Mouse (Mus musculus) neural tube, embryonic 13.5 days (tissue): ENCODE data around the gene Kcnb1. TPM values are rescaled to one million over a fixed set of nuclear protein-coding genes. Genes with fewer than 3 reads are reported as not detected.
A peak's percentile ranks its signal among the peaks of the same experiment; 100 is the strongest.

Experiments
- ATAC-seq: fragments of 200-750 bp; cut with Nextera tagmentation; 2 replicates; pipeline ENCODE4 v1.8.0; 2017; ENCODE audit warnings: low read depth, mild to moderate bottlenecking, moderate TSS enrichment, moderate library complexity
- H3K27ac ChIP-seq: fragments of 300-500 bp; sonication (generic); replicated peaks from 2 replicates; pipeline ENCODE4 v1.5.1; 2015; ENCODE audit warnings: moderate library complexity, mild to moderate bottlenecking, inconsistent platforms
- H3K27me3 ChIP-seq: fragments of 300-500 bp; sonication (generic); 2 replicates; pipeline ENCODE4 v1.6.1; 2015; ENCODE audit warnings: mild to moderate bottlenecking, inconsistent platforms
- H3K36me3 ChIP-seq: fragments of 300-500 bp; sonication (generic); 2 replicates; pipeline ENCODE4 v1.6.1; 2015; ENCODE audit warnings: mild to moderate bottlenecking, inconsistent platforms
- H3K4me1 ChIP-seq: fragments of 300-500 bp; sonication (generic); replicated peaks from 2 replicates; pipeline ENCODE4 v1.6.1; 2015; ENCODE audit warnings: inconsistent platforms
- H3K4me2 ChIP-seq: fragments of 300-500 bp; sonication (generic); 2 replicates; pipeline ENCODE4 v1.6.1; 2015; ENCODE audit warnings: inconsistent platforms, mild to moderate bottlenecking, moderate library complexity
- H3K4me3 ChIP-seq: fragments of 300-500 bp; sonication (generic); 2 replicates; pipeline ENCODE4 v1.5.1; 2015; ENCODE audit warnings: mild to moderate bottlenecking, inconsistent platforms
- H3K9ac ChIP-seq: fragments of 300-500 bp; sonication (generic); 2 replicates; pipeline ENCODE4 v1.6.1; 2015; ENCODE audit warnings: moderate library complexity, mild to moderate bottlenecking, inconsistent platforms
- H3K9me3 ChIP-seq: fragments of 300-500 bp; sonication (generic); 2 replicates; pipeline ENCODE4 v1.6.1; 2016; ENCODE audit warnings: inconsistent platforms
- WGBS: fragments of 180-500 bp; shearing (Covaris S2); methylation state at CpG from one replicate; pipeline ENCODE4 v1.1.7; 2015; 5-methylcytosine and 5-hydroxymethylcytosine counted together
- polyA plus RNA-seq: library from polyadenylated mRNA; unstranded; fragments of >200 nt; fragmentation: Nextera tagmentation; extraction: Ambion mirVana; gene quantifications from 2 replicates; pipeline ENCODE4 v1.2.1, GENCODE M21; 2015

Kcnb1 gene
- polyA plus RNA-seq, 1 experiment from 2014 or later = 3.1 TPM

GRCm38 (mm10) chr2:167136909-167137308, 53.0 kb downstream of the Kcnb1 start:
- Histone ChIP-seq H3K4me3 (no peak overlapping the region), H3K4me2 (peak overlapping the region; percentile 21; the same call in 1 of the 2 replicates), H3K4me1 (peaks cover 24% of the 10 kb centered on the region), H3K36me3 (no peaks in the 10 kb centered on the region), H3K27ac (peak overlapping the region; percentile 70), H3K9me3 (no peaks in the 10 kb centered on the region), H3K9ac (peak overlapping the region; percentile 22; the same call in 1 of the 2 replicates), H3K27me3 (no peaks in the 10 kb centered on the region)
- ATAC-seq = peak; percentile 64
- WGBS = 26% methylated on average over 14 of the region's 14 CpGs

DNA sequence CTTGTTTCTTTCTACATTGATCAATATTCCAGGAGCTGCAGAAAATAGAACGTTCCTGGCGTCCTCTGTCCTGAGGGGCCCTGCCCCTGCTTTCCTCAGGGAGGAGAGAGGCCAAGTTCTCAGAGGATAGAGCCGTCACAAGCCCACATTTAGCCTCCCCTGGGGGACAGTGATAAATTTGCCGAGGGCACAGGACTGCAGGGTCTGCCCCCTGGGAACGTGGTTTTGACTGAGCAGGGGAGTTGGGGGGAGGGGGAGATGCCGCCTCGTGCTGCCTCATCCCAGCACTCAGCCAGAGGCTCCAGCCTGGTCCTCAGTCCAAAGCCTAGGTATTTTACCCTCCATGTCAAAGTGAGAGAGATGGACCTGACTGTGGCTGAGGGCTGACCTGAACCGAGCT, 57.9 kb downstream of the Kcnb1 start:
- H3K27me3 ChIP-seq = no peaks in the 10 kb centered on the region
- no peak overlapping the region for H3K4me2 ChIP-seq
- H3K4me3 ChIP-seq = no peak overlapping the region
- no peak overlapping the region; the same call in 1 of the 2 replicates for H3K27ac ChIP-seq
- WGBS = 33% methylated on average over 8 of the region's 8 CpGs
- ATAC-seq = no peak
- H3K9me3 ChIP-seq = no peaks in the 10 kb centered on the region
- H3K36me3 ChIP-seq = no peaks in the 10 kb centered on the region
- H3K9ac ChIP-seq = no peak overlapping the region
- peaks cover 47% of the 10 kb centered on the region for H3K4me1 ChIP-seq

- Histone ChIP-seq H3K4me1 (peaks cover 43% of the 10 kb centered on the region), H3K9ac (peak overlapping the region; percentile 59), H3K4me2 (peak overlapping the region; percentile 37), H3K27ac (peak overlapping the region; percentile 64), H3K4me3 (no peak overlapping the region), H3K27me3 (no peaks in the 10 kb centered on the region), H3K9me3 (no peaks in the 10 kb centered on the region), H3K36me3 (no peaks in the 10 kb centered on the region)
- peak; percentile 38; the same call in 1 of the 2 replicates for ATAC-seq
- WGBS = 37% methylated on average over 9 of the region's 9 CpGs
Observed at GRCm38 (mm10) chr2:167130050-167130770, 59.7 kb downstream of the Kcnb1 start.

GRCm38 (mm10) chr2:167129608-167129955, 60.4 kb downstream of the Kcnb1 start:
- H3K9me3 ChIP-seq = no peaks in the 10 kb centered on the region

DNA sequence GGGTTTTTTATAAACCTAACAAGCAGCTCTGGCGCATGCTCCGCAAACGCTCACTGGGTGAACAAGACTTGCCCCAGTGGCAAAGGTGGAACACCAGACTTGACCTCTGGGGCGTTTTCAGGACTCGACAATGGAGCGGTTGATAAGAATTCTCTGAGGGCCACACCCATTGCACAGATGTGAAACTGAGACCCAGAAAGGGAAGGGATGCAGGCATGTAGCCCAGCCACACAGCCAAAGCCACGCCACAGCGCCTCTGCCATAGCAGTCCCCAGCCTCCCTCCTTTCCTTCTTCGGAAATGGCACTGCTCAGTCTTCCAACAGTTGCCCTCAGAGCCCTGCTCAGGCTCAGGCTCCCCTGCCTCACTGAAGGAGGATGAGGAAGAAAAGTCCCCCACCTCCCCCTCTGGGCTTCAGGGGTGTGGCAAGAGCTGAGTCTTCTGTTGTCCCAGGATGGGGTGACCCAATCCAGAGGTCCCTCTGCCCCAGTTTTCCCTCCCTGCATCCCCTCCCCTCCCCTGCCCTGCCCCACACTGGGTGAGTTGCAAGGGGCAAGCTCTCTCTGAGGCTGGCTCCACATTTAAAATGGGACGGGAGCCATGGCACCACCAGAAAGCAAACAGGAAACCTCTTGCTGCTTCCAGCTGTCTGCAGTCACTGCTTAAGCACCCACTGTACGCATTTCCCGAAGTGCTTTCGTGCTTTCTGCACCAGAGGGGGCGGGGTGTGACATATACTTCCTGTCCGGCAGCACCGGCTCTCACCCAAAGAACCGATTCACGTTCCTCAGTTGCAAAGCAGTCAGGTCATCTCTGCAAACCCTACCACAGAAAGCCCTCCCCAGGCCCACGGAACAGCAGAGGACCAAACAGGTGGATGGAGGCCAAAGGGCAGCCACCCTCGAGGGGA, 61.0 kb downstream of the Kcnb1 start:
- no peak for ATAC-seq
- Histone ChIP-seq H3K27ac (peak overlapping the region; percentile 64), H3K36me3 (no peaks in the 10 kb centered on the region), H3K9ac (peak overlapping the region; percentile 59), H3K4me1 (peaks cover 54% of the 10 kb centered on the region), H3K4me2 (peak overlapping the region; percentile 37), H3K9me3 (no peaks in the 10 kb centered on the region), H3K27me3 (no peaks in the 10 kb centered on the region), H3K4me3 (no peak overlapping the region)
- 43% methylated on average over 20 of the region's 20 CpGs for whole genome bisulfite sequencing

More at GRCm38 (mm10) chr2:167129608-167129955, 60.4 kb downstream of the Kcnb1 start:
- H3K36me3 ChIP-seq = no peaks in the 10 kb centered on the region
- peak overlapping the region; percentile 59 for H3K9ac ChIP-seq
- H3K4me3 ChIP-seq = no peak overlapping the region
- H3K4me2 ChIP-seq = peak overlapping the region; percentile 37
- H3K4me1 ChIP-seq = peaks cover 47% of the 10 kb centered on the region
- peak; percentile 65; the same call in 1 of the 2 replicates for ATAC-seq
- H3K27ac ChIP-seq = peak overlapping the region; percentile 64
- WGBS = 12% methylated on average over 9 of the region's 9 CpGs
- no peaks in the 10 kb centered on the region for H3K27me3 ChIP-seq

GRCm38 (mm10) chr2:167127404-167127803, 62.6 kb downstream of the Kcnb1 start:
- peaks cover 68% of the 10 kb centered on the region for H3K4me1 ChIP-seq
- no peaks in the 10 kb centered on the region for H3K36me3 ChIP-seq
- H3K9ac ChIP-seq = no peak overlapping the region
- H3K4me2 ChIP-seq = no peak overlapping the region
- H3K27me3 ChIP-seq = no peaks in the 10 kb centered on the region
- H3K4me3 ChIP-seq = no peak overlapping the region
- H3K27ac ChIP-seq = no peak overlapping the region
- no peaks in the 10 kb centered on the region for H3K9me3 ChIP-seq
- WGBS = 84% methylated on average over 5 of the region's 5 CpGs
- ATAC-seq = no peak

GRCm38 (mm10) chr2:167125781-167126180, 64.2 kb downstream of the Kcnb1 start:
- no peak overlapping the region for H3K9ac ChIP-seq
- H3K36me3 ChIP-seq = no peaks in the 10 kb centered on the region
- H3K27me3 ChIP-seq = no peaks in the 10 kb centered on the region
- no peak overlapping the region for H3K4me3 ChIP-seq
- H3K27ac ChIP-seq = no peak overlapping the region
- peaks cover 75% of the 10 kb centered on the region for H3K4me1 ChIP-seq
- WGBS = 54% methylated on average over 4 of the region's 4 CpGs
- H3K4me2 ChIP-seq = no peak overlapping the region
- ATAC-seq = no peak
- no peaks in the 10 kb centered on the region for H3K9me3 ChIP-seq

DNA sequence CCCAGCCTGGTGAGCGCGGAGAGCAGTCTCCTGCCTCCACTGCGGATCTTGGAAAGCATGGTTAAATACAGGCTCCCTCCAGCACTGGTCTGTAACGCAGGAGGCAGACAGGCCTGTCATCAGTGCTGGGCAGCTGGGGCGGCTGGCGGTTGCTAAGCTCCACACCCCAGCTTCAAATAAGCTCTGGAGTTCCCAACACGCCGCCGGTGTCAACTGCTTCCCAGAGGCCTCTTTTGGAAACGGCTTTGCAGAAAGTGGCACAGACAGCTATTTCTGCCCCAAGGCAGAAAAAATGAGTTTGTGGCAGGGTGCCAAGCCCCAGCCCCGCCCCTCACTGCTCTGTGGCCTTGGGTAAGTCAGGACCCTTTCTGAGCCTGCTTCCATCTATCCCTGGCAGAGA, 66.0 kb downstream of the Kcnb1 start:
- H3K9ac ChIP-seq = peak overlapping the region; percentile 44; the same call in 1 of the 2 replicates
- peak; percentile 78 for ATAC-seq
- peak overlapping the region; percentile 71 for H3K27ac ChIP-seq
- H3K36me3 ChIP-seq = no peaks in the 10 kb centered on the region
- no peaks in the 10 kb centered on the region for H3K9me3 ChIP-seq
- 34% methylated on average over 11 of the region's 11 CpGs for WGBS
- no peaks in the 10 kb centered on the region for H3K27me3 ChIP-seq
- no peak overlapping the region for H3K4me3 ChIP-seq
- H3K4me1 ChIP-seq = peaks cover 62% of the 10 kb centered on the region
- no peak overlapping the region for H3K4me2 ChIP-seq

DNA sequence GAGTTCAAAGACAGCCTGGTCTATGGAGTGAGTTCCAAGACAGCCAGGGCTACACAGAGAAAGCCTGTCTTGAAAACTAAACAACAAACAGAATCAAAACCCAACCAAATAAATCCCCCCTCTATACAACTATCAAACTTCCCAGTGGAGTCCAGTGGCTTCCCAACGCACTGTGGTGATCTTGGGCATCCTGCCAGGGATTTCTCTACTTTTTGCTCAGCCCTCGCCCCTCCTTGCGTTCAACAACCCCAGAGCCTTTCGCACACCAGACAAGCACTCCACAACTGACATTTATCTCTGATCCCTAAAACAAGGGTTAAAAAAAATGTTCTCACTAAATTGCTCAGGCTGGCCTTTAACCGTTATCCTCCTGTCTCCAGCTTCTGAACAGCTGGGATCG, 67.2 kb downstream of the Kcnb1 start:
- 63% methylated on average over 6 of the region's 6 CpGs for WGBS
- Histone ChIP-seq H3K4me2 (no peak overlapping the region), H3K9ac (no peak overlapping the region), H3K36me3 (no peaks in the 10 kb centered on the region), H3K9me3 (no peaks in the 10 kb centered on the region), H3K4me1 (peaks cover 58% of the 10 kb centered on the region), H3K27ac (peak overlapping the region; percentile 71), H3K4me3 (no peak overlapping the region), H3K27me3 (no peaks in the 10 kb centered on the region)
- no peak for ATAC-seq

GRCm38 (mm10) chr2:167121996-167122395, 68.0 kb downstream of the Kcnb1 start:
- H3K9me3 ChIP-seq = no peaks in the 10 kb centered on the region
- H3K4me1 ChIP-seq = peaks cover 58% of the 10 kb centered on the region
- 86% methylated on average over 7 of the region's 7 CpGs for WGBS
- no peaks in the 10 kb centered on the region for H3K36me3 ChIP-seq
- H3K4me2 ChIP-seq = no peak overlapping the region
- no peaks in the 10 kb centered on the region for H3K27me3 ChIP-seq
- no peak overlapping the region for H3K9ac ChIP-seq
- H3K27ac ChIP-seq = no peak overlapping the region; the same call in 1 of the 2 replicates
- ATAC-seq = no peak
- no peak overlapping the region for H3K4me3 ChIP-seq

DNA sequence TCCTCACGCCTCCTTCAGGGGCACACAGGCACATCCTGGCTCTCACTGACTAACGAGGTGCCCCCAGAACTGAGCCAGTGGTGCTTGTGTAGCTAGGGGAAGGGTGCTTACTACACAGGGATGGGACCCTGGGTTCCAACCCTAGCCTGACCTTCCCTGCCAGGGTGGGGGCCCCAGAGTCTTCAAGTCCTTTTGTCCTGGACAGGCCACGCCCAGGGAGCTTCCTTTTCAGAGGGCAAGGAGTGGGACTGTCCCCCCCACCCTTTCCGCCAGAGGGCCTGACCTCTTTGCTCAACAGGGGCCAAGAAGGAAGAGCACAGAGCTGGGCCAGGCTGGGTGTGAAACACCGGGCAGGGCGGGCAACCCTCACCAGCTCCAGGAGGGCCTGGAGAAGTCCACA, 68.7 kb downstream of the Kcnb1 start:
- 68% methylated on average over 6 of the region's 6 CpGs for WGBS
- no peak for ATAC-seq
- no peak overlapping the region for H3K4me2 ChIP-seq

GRCm38 (mm10) chr2:167120186-167120830, 69.6 kb downstream of the Kcnb1 start:
- 68% methylated on average over 12 of the region's 12 CpGs for WGBS
- ATAC-seq = no peak
- no peaks in the 10 kb centered on the region for H3K27me3 ChIP-seq
- no peak overlapping the region for H3K4me2 ChIP-seq
- H3K4me1 ChIP-seq = peaks cover 50% of the 10 kb centered on the region
- H3K9me3 ChIP-seq = no peaks in the 10 kb centered on the region
- H3K4me3 ChIP-seq = no peak overlapping the region
- H3K36me3 ChIP-seq = no peaks in the 10 kb centered on the region
- H3K27ac ChIP-seq = no peak overlapping the region
- H3K9ac ChIP-seq = no peak overlapping the region

More for the DNA sequence above, 68.7 kb downstream of the Kcnb1 start:
- Histone ChIP-seq H3K27me3 (no peaks in the 10 kb centered on the region), H3K9me3 (no peaks in the 10 kb centered on the region), H3K4me1 (peaks cover 58% of the 10 kb centered on the region), H3K27ac (no peak overlapping the region), H3K9ac (no peak overlapping the region), H3K4me3 (no peak overlapping the region), H3K36me3 (no peaks in the 10 kb centered on the region)
